Mouse (Mus musculus) CD8-positive naive resting alpha-beta T cell, adult 2 months (primary cell): Measurements from ENCODE around the gene Mcm9.
"Not testable (repeated sequence)": the region's sequence is repeated elsewhere in the genome, so short reads cannot be mapped to it uniquely, and the experiment has no call there.

Experiments
- DNase-seq, 2 experiments: peaks; one replicate each; pipeline ENCODE4 v3.0.0; 2022; ENCODE audit warnings: low read depth in 2 of 2, low spot score in 2 of 2

Gene Mcm9

DNA sequence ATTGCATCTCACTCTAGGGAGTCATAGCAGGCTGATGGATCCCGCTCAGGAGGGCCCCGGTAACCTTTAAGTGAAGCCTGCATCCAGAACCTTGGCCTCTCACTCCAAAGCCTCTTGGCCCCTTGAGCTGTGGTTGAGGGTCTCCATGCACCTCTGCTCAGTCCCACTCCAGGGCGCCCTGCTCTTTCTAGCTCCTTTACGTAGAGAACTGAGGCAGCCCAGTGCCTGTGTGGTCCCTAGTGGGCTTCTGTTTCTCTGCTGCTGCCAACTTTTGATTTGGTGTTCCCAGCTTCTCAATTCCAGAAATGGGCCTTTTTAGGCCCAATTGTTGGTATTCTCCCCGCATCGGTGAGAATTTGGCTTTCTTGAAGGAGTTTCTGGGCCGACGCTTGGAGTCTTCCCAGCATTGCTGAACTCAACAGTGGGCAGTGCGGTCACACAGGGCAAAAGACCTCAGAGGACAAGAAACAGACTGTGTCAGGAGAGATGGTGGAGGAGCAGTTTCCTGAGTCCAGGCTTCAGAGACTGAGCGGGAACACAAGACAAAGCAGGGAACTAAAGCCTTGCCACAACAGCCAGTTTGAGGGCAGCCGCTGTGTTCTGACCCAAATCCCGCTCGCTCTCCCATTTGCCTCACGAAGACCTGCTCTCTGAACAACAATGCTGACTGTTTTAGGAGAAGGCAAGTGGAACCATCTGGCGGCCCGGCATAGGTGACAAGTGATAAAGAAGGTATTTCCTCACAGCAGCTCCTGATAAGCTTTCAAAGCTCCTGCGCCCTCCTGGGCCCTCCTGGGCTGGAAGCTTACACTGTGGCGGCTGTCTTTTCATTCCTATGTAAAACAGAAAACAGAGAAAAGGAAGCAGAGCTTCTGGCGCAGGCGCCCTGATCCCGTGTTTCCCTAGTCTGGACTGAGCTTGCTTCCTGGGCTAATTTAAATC, 127.1 kb downstream of the Mcm9 start:
- no peak for DNase-seq

DNA sequence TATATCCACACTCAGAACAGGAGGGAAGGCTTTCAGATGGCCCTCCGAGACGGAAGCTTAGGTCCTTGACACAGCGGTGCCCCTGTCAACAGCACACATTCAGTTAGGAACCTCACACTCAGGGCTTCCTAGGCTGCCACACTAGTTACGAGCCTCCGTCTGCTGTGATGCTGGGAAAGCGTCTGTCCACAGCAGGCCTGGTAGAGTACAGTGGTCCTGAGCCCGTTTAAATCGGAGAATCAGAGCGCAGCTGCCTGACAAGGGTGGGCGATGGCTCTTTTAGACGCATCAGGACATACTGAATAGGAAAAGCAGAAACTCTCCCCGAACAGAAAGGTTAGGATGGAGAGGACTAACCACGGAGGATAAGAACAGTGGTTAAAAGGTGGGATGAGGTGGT, 127.8 kb downstream of the Mcm9 start:
- DNase-seq, result no peak

DNA sequence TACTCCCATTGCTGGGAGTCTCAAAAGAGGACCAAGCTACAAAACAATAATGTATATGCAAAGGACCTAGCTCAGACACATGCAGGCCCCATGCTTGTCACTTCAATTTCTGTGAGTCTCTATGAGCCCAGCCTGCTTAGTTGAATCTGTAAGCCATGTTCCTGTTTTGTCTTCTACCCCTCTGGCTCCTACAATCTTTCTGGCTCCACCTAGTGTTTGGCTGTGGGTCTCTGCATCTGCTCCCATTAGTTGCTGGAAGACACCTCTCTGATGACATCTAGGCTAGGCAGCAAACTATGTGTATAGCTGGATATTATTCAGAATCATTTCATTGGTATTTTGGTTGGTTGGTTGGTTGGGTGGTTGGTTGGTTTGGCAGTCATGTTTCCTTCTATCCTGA, 130.7 kb downstream of the Mcm9 start:
- DNase-seq, result peak in 1 of 2 experiments; percentile 26

DNA sequence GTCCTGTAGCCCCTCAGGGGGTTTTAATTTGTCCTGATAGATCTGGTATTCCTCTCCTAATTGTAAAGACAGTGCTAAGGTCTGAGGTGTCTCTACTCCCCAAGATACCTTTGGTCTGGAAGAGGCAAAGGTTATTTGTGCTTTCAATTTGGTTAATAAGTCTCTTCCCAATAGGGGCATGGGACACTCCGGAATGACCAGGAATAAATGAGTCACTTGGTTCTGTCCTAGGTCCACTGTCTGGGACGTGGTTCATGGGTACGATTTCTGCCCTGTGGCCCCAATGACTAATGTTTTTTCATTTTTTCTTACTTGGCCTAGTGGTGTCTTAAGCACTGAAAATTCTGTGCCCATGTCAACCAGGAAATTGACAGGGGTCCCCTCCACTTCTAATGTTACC, 134.9 kb downstream of the Mcm9 start:
- DNase-seq, result not testable (repeated sequence)

DNA sequence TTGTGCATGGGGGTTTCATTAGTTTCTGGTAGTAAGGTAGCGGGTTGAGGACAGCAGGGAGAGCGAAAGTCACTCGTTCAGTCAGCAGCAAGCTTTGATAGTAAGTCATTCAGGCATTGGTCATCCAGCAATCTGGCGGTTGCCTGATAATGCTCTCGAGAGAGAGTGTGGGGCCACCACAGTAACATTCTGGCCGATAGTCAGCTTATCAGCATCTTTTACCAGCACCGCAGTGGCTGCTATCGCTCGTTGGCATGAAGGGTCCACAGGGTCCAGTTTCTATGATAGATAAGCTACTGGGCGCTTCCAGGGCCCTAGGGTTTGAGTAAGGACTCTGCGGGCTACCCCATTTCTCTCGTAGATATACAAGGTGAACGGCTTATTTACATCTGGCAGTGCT, 136.3 kb downstream of the Mcm9 start:
- no peak for DNase-seq
